Mouse (Mus musculus) MEL (cell line): ENCODE data around the gene Ccdc63. TPM values are rescaled to one million over a fixed set of nuclear protein-coding genes. Genes with fewer than 3 reads are reported as not detected.

ENCODE experiments used
- DNase-seq: peaks from one replicate; pipeline ENCODE4 v3.0.0; 2011; ENCODE audit warnings: low read depth, low spot score
- H3K27ac ChIP-seq: 2 replicates; pipeline ENCODE4 v1.5.1; 2012; ENCODE audit warnings: low read depth, mild to moderate bottlenecking, control low read depth, low read length, moderate library complexity; ENCODE audit not compliant: control insufficient read depth
- H3K27me3 ChIP-seq, 2 experiments: fragments of 150-350 bp in 1 of 2; sonication (generic) in 1 of 2; 2 replicates each; pipeline ENCODE4 v1.6.1; 2012; ENCODE audit warnings: low read length in 2 of 2, mild to moderate bottlenecking in 2 of 2, improper control_type of control experiment in 1 of 2, moderate library complexity in 1 of 2; ENCODE audit not compliant: insufficient read depth in 2 of 2, control insufficient read depth in 1 of 2
- H3K36me3 ChIP-seq, 2 experiments: 2 replicates each; pipeline ENCODE4 v1.6.1; 2012 to 2014; ENCODE audit warnings: low read length in 2 of 2, improper control_type of control experiment in 1 of 2, inconsistent platforms in 1 of 2, mild to moderate bottlenecking in 1 of 2; ENCODE audit not compliant: insufficient read depth in 2 of 2, control insufficient read depth in 1 of 2
- H3K4me1 ChIP-seq, 2 experiments: fragments of 150-350 bp in 1 of 2; sonication (generic) in 1 of 2; 2 replicates each; pipeline ENCODE4 v1.6.1; 2012; ENCODE audit warnings: low read length in 2 of 2, improper control_type of control experiment in 1 of 2, mild to moderate bottlenecking in 1 of 2; ENCODE audit not compliant: insufficient read depth in 2 of 2, control insufficient read depth in 1 of 2
- H3K4me3 ChIP-seq, 2 experiments: fragments of 150-350 bp in 1 of 2; sonication (generic) in 1 of 2; 2 replicates each; pipeline ENCODE4 v1.5.1; 2012; ENCODE audit warnings: low read depth in 2 of 2, low read length in 2 of 2, mild to moderate bottlenecking in 2 of 2, moderate library complexity in 2 of 2, control low read depth in 1 of 2, improper control_type of control experiment in 1 of 2; ENCODE audit not compliant: control insufficient read depth in 1 of 2, insufficient read depth in 1 of 2
- H3K79me2 ChIP-seq: 2 replicates; pipeline ENCODE4 v1.6.1; 2012; ENCODE audit warnings: mild to moderate bottlenecking, low read length, moderate library complexity; ENCODE audit not compliant: control insufficient read depth, poor library complexity, insufficient read depth
- H3K9ac ChIP-seq: 2 replicates; pipeline ENCODE4 v1.6.1; 2012; ENCODE audit warnings: low read depth, mild to moderate bottlenecking, control low read depth, low read length, moderate library complexity; ENCODE audit not compliant: control insufficient read depth, poor library complexity, severe bottlenecking
- H3K9me3 ChIP-seq: fragments of 150-350 bp; sonication (generic); replicated peaks from 2 replicates; pipeline ENCODE4 v1.6.1; 2012; ENCODE audit warnings: mild to moderate bottlenecking, low read length, improper control_type of control experiment, moderate library complexity; ENCODE audit not compliant: insufficient read depth
- CTCF ChIP-seq, 3 experiments: IDR thresholded peaks in 2 of 3; conservative IDR thresholded peaks in 1 of 3; 2 replicates each; pipeline ENCODE4 v1.5.1; 2011 to 2012; ENCODE audit warnings: low read length in 3 of 3, low read depth in 2 of 3, mild to moderate bottlenecking in 2 of 3, improper control_type of control experiment in 1 of 3, inconsistent platforms in 1 of 3, mixed read lengths in 1 of 3, moderate library complexity in 1 of 3; ENCODE audit not compliant: control insufficient read depth in 1 of 3, insufficient read depth in 1 of 3, poor library complexity in 1 of 3, severe bottlenecking in 1 of 3
- ELF1 ChIP-seq: IDR thresholded peaks from 2 replicates; pipeline ENCODE4 v1.6.1; 2014; ENCODE audit warnings: low read depth, mild to moderate bottlenecking, inconsistent platforms, low read length, improper control_type of control experiment, moderate library complexity
- EP300 ChIP-seq, 2 experiments: IDR thresholded peaks; 2 replicates each; pipeline ENCODE4 v1.6.1; 2011; ENCODE audit warnings: improper control_type of control experiment in 2 of 2, low read length in 2 of 2, low read depth in 1 of 2, mild to moderate bottlenecking in 1 of 2
- HCFC1 ChIP-seq: IDR thresholded peaks from 2 replicates; pipeline ENCODE4 v1.6.1; 2012; ENCODE audit warnings: low read depth, mild to moderate bottlenecking, inconsistent platforms, low read length, improper control_type of control experiment, moderate library complexity
- JUND ChIP-seq: IDR thresholded peaks from 2 replicates; pipeline ENCODE4 v1.6.1; 2011; ENCODE audit warnings: low read depth, mild to moderate bottlenecking, improper control_type of control experiment, low read length
- KAT2A ChIP-seq: conservative IDR thresholded peaks from 2 replicates; pipeline ENCODE4 v1.6.1; 2012; ENCODE audit warnings: low read depth, low read length, improper control_type of control experiment, inconsistent platforms
- MAFK ChIP-seq: IDR thresholded peaks from 2 replicates; pipeline ENCODE4 v1.6.1; 2011; ENCODE audit warnings: low read depth, mild to moderate bottlenecking, low read length, improper control_type of control experiment, borderline replicate concordance
- MAX ChIP-seq: IDR thresholded peaks from 2 replicates; pipeline ENCODE4 v1.6.1; 2011; ENCODE audit warnings: low read length, improper control_type of control experiment
- MXI1 ChIP-seq: IDR thresholded peaks from 2 replicates; pipeline ENCODE4 v1.6.1; 2011; ENCODE audit warnings: mild to moderate bottlenecking, low read depth, low read length, improper control_type of control experiment
- NRF1 ChIP-seq: IDR thresholded peaks from 2 replicates; pipeline ENCODE4 v1.6.1; 2014; ENCODE audit warnings: low read depth, mild to moderate bottlenecking, inconsistent platforms, low read length, improper control_type of control experiment, moderate library complexity; ENCODE audit not compliant: poor library complexity, insufficient read depth, severe bottlenecking
- POLR2AphosphoS2 ChIP-seq: IDR thresholded peaks from 2 replicates; pipeline ENCODE4 v1.6.1; 2011; ENCODE audit warnings: low read length, improper control_type of control experiment
- RCOR1 ChIP-seq: IDR thresholded peaks from 2 replicates; pipeline ENCODE4 v1.6.1; 2012; ENCODE audit warnings: low read depth, mild to moderate bottlenecking, inconsistent platforms, low read length, improper control_type of control experiment
- TAL1 ChIP-seq: IDR thresholded peaks from 2 replicates; pipeline ENCODE4 v1.6.1; 2012; ENCODE audit warnings: mild to moderate bottlenecking, inconsistent platforms, low read length, moderate library complexity, mixed read lengths
- TBP ChIP-seq: IDR thresholded peaks from 2 replicates; pipeline ENCODE4 v1.8.0; 2011; ENCODE audit warnings: low read depth, low read length, improper control_type of control experiment
- TCF12 ChIP-seq: IDR thresholded peaks from 2 replicates; pipeline ENCODE4 v1.6.1; 2014; ENCODE audit warnings: low read depth, mild to moderate bottlenecking, inconsistent platforms, low read length, improper control_type of control experiment, moderate library complexity
- USF1 ChIP-seq: IDR thresholded peaks from 2 replicates; pipeline ENCODE4 v1.6.1; 2014; ENCODE audit warnings: low read depth, mild to moderate bottlenecking, inconsistent platforms, low read length, improper control_type of control experiment, moderate library complexity
- USF2 ChIP-seq, 2 experiments: IDR thresholded peaks; 2 replicates each; pipeline ENCODE4 v1.6.1; 2011 to 2012; ENCODE audit warnings: improper control_type of control experiment in 2 of 2, low read length in 2 of 2, borderline replicate concordance in 1 of 2, inconsistent platforms in 1 of 2, low read depth in 1 of 2, mild to moderate bottlenecking in 1 of 2; ENCODE audit not compliant: insufficient read depth in 1 of 2
- ZC3H11A ChIP-seq: IDR thresholded peaks from 2 replicates; pipeline ENCODE4 v1.6.1; 2012; ENCODE audit warnings: low read depth, mild to moderate bottlenecking, inconsistent platforms, low read length, improper control_type of control experiment
- ZKSCAN1 ChIP-seq: IDR thresholded peaks from 2 replicates; pipeline ENCODE4 v1.6.1; 2012; ENCODE audit warnings: low read depth, mild to moderate bottlenecking, inconsistent platforms, low read length, improper control_type of control experiment, moderate library complexity
- ZMIZ1 ChIP-seq: IDR thresholded peaks from 2 replicates; pipeline ENCODE4 v1.6.1; 2012; ENCODE audit warnings: low read depth, mild to moderate bottlenecking, inconsistent platforms, low read length, improper control_type of control experiment, moderate library complexity
- polyA plus RNA-seq, 2 experiments: library from polyadenylated mRNA; stranded (reverse) in 1 of 2; unstranded in 1 of 2; fragments of >175 nt in 1 of 2; fragments of >200 nt in 1 of 2; gene quantifications; 2 replicates each; pipeline versions ENCODE4 v1.2.1 to v1.2.4; 2012; ENCODE audit warnings: low replicate concordance in 2 of 2, low read depth in 1 of 2; ENCODE audit not compliant: insufficient read length in 2 of 2, insufficient read depth in 1 of 2, missing spikeins in 1 of 2
- total RNA-seq: library from RNA; depleted of rRNA; stranded (reverse); fragments of 300-350 nt; gene quantifications from 2 replicates; pipeline ENCODE4 v1.2.3, GENCODE M21; 2012

Gene Ccdc63
- total and polyA plus RNA-seq, 3 experiments: 1.6 to 4.7 TPM; not detected in 1

GRCm38 (mm10) chr5:122164011-122164410 is 23.4 kb upstream of the Ccdc63 start:
- Histone ChIP-seq H3K4me1 (peaks cover 8 to 43% of the 10 kb centered on the region in 2 experiments), H3K4me3 (no peak overlapping the region), H3K27ac (no peak overlapping the region), H3K79me2 (peaks cover 81% of the 10 kb centered on the region), H3K9me3 (no peaks in the 10 kb centered on the region), H3K9ac (no peak overlapping the region), H3K36me3 (peaks cover 38 to 57% of the 10 kb centered on the region in 2 experiments), H3K27me3 (no peaks in the 10 kb centered on the region)
- no peak for DNase-seq
- TF ChIP-seq NRF1 (no peak), ZKSCAN1 (no peak), USF1 (no peak), ZMIZ1 (no peak), ZC3H11A (no peak)

GRCm38 (mm10) chr5:122163194-122163593 is 22.6 kb upstream of the Ccdc63 start:
- Histone ChIP-seq H3K4me1 (peaks cover 8 to 43% of the 10 kb centered on the region in 2 experiments), H3K36me3 (peaks cover 38 to 57% of the 10 kb centered on the region in 2 experiments), H3K27ac (no peak overlapping the region), H3K9me3 (no peaks in the 10 kb centered on the region), H3K9ac (no peak overlapping the region)
- no peak for TF ChIP-seq CTCF (IDR thresholded peaks at IDR 0.05 in 2 of 3, conservative IDR thresholded peaks at IDR 0.05 in 1 of 3; ENCODE audit: control insufficient read depth in 1 of 3, insufficient read depth in 1 of 3, low read depth in 2 of 3, low read length in 3 of 3, poor library complexity in 1 of 3, severe bottlenecking in 1 of 3)
- no peak for TF ChIP-seq ELF1
- no peak for TF ChIP-seq KAT2A
- TF ChIP-seq TAL1: no peak
- TF ChIP-seq ZMIZ1: no peak
- no peak for TF ChIP-seq RCOR1
- TF ChIP-seq USF1: no peak
- no peak for TF ChIP-seq TBP
- TF ChIP-seq HCFC1: no peak
- no peak for TF ChIP-seq TCF12
- no peak for TF ChIP-seq MAFK
- no peak for TF ChIP-seq JUND
- no peak for TF ChIP-seq POLR2AphosphoS2
- no peak for TF ChIP-seq ZC3H11A
- no peak for TF ChIP-seq EP300 (IDR thresholded peaks at IDR 0.05; ENCODE audit: low read depth in 1 of 2, low read length in 2 of 2)
- no peak for TF ChIP-seq MAX
- TF ChIP-seq MXI1: no peak
- no peak for TF ChIP-seq USF2 (IDR thresholded peaks at IDR 0.05; ENCODE audit: borderline replicate concordance in 1 of 2, insufficient read depth in 1 of 2, low read depth in 1 of 2, low read length in 2 of 2)
- TF ChIP-seq, all 39 proteins: peak for 0
- Histone ChIP-seq H3K27me3 (no peaks in the 10 kb centered on the region), H3K79me2 (peaks cover 89% of the 10 kb centered on the region), H3K4me3 (no peak overlapping the region)
- no peak for DNase-seq
